Mouse (Mus musculus) brain, embryonic 14.5 days (tissue): ENCODE measurements at regions not wholly inside any gene's neighbourhood (a gene's known extent, or its start where the extent isn't known, plus 50 kb on each side); places are given as distances from the start of the nearest gene placed in this dataset.

Experiments used
- CTCF ChIP-seq: fragments of 200-500 bp; IDR thresholded peaks from 2 replicates; pipeline ENCODE4 v1.5.1; 2012; ENCODE audit warnings: inconsistent platforms, mild to moderate bottlenecking, moderate library complexity, borderline replicate concordance; ENCODE audit not compliant: insufficient read depth, insufficient read length; ENCODE audit errors: extremely low read depth
- POLR2A ChIP-seq: fragments of 200-500 bp; IDR thresholded peaks from 2 replicates; pipeline ENCODE4 v1.6.1; 2012; ENCODE audit warnings: mild to moderate bottlenecking, inconsistent platforms, borderline replicate concordance; ENCODE audit not compliant: poor library complexity, insufficient read depth, insufficient read length, severe bottlenecking; ENCODE audit errors: extremely low read depth

- TF ChIP-seq POLR2A (no peak), CTCF (no peak)
Measured at GRCm38 (mm10) chr3:18645927-18646326, 697.7 kb downstream of the Cypt12 start.
